Mouse (Mus musculus) C2C12 (cell line): ENCODE data around the gene Vmn1r47.
"Not testable (repeated sequence)": the region's sequence is repeated elsewhere in the genome, so short reads cannot be mapped to it uniquely, and the experiment has no call there.

Experiments used
- CEBPB ChIP-seq: IDR thresholded peaks from one replicate; pipeline ENCODE4 v1.6.1; 2011; ENCODE audit warnings: low read depth, mild to moderate bottlenecking, control low read depth, moderate library complexity
- CTCF ChIP-seq: IDR thresholded peaks from one replicate; pipeline ENCODE4 v1.5.1; 2011; ENCODE audit not compliant: control insufficient read depth, insufficient read depth, insufficient read length
- MAX ChIP-seq: IDR thresholded peaks from one replicate; pipeline ENCODE4 v1.6.1; 2011; ENCODE audit warnings: mild to moderate bottlenecking, control low read depth
- MYOD1 ChIP-seq: IDR thresholded peaks from one replicate; pipeline ENCODE4 v1.6.1; 2011; ENCODE audit warnings: low read depth; ENCODE audit not compliant: control insufficient read depth, insufficient read length
- MYOG ChIP-seq: IDR thresholded peaks from one replicate; pipeline ENCODE4 v1.6.1; 2011; ENCODE audit not compliant: control insufficient read depth, insufficient read length; ENCODE audit errors: extremely low read depth
- USF1 ChIP-seq: IDR thresholded peaks from one replicate; pipeline ENCODE4 v1.6.1; 2011; ENCODE audit warnings: low read depth, mild to moderate bottlenecking, control low read depth, moderate library complexity

GRCm38 (mm10) chr6:90036741-90037140 lies 20.8 kb downstream of the Vmn1r47 start, which contains the start of gene Vmn1r48:
- not testable (repeated sequence) for TF ChIP-seq USF1, CTCF, MAX, MYOD1, MYOG, CEBPB
